Mouse (Mus musculus) kidney, postnatal 10 days (tissue): ENCODE measurements around the gene Prr36.

ENCODE experiments used
- DNase-seq: peaks from one replicate; pipeline ENCODE4 v3.0.0; 2021; ENCODE audit warnings: mixed read lengths

Gene Prr36

DNA sequence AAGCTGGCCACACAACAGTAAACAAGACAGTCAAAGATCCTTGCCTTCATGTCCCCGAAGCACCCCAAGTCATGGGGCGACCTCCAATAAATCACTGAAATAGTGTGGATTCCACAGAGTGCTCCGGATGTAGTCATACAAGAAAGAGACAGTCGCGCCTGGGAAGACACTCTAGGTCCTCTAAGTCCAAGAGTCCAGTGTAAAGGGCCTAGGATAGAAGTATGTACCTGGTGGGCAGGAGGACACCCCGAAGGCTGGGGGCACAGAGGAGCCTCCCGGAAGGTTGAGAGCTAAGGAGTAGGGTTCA is 23.7 kb downstream of the Prr36 start:
- no peak for DNase-seq

DNA sequence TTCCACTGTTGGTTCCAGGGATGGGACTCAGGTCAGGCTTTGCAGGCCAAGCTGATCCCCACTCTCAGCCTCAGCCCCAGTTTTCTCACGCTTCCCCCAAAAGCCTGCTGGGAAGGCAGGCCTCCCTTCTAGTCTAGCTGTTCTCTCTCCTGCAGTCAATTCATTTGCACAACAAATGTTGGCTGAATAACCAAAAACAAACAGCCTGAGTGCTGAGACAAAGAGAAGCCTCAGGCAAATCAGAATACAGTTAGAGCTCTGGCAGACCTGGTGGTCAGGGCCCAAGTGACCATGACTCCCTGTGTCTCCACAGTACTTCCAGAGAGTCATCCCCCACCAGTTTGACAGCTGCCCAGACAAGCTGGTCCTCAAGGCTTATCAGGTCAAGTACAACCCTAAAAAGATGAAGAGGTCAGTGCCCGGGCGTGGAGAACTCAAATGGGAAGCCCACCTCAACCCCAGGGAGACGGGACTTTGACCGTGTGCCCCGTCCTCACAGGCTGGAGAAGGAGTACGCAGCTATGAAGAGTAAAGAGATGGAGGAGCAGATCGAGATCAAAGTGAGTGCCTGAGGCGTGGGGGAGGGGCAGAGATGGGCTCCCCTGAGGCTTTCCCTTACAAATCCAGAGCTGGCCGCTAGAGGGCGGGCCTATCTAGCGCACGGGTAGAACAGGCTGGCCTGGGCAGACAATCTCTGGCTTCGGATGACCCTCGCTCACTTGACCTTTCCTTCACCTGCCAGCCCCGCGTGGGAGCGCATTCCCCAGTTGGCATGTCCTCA is 24.3 kb downstream of the Prr36 start:
- DNase-seq: peak; percentile 94

DNA sequence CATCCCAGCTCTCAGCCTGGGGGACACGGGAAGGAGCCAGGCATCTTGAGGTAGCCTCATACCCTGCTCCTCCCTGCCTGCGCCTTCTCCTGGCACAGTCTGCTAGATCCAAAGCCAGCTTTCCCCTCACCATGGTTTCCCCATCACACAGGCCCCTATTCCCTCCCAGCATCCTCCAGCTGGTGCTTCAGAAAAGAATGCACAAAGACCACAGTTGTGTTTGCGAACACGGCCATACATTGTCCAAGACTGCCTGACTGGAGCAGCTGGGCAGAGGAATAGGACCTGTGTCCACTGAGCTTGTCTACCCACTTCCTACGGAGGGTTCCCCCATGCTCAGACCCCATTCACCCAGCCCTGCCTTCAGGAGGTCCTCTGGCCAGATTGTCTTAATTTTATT is 25.0 kb downstream of the Prr36 start:
- DNase-seq: no peak

DNA sequence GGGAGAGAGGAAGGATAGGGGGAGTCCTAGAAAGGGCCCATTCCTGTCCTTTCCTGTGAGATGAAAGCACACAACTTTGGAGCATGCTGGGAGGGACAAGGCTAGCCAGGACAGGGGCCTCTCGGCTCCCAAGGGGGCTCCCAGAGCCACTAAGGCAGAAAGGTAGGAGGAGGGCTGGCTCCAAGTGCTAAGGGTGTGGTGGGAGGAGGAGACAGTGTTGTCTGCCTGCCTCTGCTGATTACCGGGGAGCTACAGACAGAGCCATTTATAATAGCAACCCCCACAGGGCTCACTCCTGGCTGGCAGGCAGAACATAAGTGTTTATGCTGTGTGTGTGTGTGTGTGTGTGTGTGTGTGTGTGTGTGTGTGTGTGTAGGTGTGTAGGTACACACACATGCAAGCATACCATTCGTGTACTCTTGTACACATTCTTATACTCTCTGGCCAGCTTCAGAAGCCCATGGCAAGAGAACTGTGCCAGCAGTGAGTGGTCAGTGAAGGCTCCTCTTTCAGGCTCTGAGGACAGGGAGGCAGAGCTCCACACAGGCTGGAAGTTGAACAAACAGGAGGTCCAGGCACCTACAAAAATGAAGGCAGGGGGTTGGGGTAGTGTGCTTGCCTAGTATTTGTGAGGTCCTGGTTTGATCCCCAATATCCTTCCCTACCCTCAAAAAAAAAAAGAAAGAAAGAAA is 28.1 kb downstream of the Prr36 start:
- DNase-seq: no peak

DNA sequence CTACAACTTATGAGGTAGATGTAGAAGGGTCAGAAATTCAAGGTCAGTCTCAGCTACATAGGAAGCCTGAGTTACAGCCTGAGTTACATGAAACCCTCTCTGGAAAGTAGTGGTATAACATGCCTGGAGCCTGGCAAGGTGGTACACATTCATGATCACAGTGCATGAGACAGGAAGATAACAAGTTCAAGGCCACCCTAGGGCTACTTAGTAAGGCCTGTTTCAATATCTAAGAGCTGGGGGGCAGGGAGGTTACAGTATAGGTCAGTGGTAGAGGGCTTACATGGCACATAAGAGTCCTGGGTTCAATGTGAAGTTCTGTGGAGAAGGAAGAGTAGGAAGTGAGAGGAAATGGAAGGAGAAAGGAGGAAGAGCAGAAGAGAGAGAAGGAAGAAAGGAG is 28.7 kb downstream of the Prr36 start:
- no peak for DNase-seq

DNA sequence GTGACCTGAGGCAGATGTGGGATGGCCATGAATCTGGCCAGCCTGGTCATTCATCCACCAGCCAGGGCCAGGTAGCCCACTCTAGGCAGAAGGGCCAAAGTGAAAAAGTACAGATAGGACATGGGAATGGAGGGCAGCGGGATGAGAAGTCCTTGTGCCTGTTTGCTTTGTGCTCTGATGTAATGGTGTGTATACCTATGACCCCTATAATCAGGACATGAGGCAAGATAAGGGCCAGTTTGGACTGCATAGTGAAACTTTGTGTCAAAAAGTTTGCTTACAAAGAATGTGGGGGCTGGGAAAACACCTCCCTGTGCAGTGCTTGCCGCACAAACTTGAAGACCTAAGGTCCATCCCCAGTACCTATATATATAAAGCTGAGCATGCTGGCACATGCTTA is 31.1 kb downstream of the Prr36 start:
- DNase-seq: no peak

DNA sequence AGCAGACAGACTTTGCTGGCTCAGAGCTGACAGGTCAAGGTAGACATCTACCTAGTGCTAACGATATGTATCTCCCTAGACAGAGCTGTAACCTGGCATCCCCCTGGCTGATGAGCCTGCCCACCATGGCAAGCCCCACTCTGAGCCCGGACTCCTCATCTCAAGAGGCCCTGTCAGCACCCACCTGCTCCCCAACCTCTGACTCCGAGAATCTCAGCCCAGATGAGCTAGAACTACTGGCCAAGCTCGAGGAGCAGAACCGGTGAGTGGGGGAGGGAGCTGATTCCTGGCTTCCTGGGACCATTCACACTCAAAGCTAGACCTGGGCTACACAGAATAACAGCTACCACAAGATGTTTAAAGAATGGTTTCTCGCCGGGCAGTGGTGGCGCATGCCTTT is 33.9 kb downstream of the Prr36 start:
- DNase-seq: no peak

DNA sequence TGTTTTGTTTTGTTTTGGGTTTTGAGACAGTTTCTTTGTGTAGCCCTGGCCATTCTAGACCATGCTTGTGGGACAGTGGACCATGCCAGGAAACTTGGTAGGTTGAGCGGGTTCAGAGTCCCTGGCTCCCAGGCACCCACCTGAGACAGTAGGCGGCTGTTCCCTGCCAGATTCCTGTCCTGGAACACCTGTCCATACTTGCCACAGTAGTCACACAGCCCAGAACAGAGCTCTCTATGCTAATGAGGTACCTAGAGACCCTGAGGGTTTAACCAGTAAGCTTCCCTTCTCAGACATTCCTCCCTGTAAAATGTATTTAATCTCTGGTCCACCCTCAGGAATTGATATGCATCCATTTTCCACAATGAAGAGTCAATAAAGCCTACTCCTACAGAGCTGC is 43.2 kb downstream of the Prr36 start:
- no peak for DNase-seq

DNA sequence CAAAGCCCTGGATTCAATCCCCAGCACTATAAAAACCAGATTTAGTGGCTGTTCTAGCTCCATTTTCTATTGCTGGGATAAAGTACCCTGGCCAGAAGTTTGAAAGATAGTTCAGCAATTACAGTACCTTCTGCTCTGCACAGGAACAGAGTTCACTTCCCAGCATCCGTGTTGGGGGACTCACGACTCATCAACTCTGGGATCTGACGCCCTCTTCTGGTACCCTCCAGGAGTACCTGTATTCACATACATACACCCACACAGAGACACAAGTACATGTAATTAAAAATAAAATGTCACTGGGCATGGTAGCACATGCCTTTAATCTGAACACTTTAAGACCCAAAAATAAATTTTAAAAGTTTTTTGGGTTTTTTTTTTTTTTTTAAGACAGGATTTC is 44.8 kb downstream of the Prr36 start:
- DNase-seq: no peak

DNA sequence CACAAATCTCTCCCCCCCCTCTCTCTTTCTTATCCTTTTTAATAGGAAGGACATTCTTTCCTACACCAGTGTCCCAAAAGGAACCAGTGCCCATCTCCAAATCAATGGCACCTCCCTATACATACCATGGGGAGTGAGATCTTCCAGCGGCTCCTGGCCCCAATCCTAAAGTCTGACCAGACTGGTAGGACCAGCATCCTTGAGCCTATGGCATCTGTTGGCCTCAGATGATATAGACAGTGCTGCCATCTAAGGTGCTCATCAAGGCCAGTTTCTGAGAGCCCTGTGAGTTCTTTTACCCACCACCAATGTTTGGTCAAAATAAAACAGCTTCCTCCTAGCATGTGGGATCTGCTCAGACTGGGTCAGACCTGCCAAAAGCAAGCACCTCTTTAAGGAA is 49.3 kb downstream of the Prr36 start:
- no peak for DNase-seq

DNA sequence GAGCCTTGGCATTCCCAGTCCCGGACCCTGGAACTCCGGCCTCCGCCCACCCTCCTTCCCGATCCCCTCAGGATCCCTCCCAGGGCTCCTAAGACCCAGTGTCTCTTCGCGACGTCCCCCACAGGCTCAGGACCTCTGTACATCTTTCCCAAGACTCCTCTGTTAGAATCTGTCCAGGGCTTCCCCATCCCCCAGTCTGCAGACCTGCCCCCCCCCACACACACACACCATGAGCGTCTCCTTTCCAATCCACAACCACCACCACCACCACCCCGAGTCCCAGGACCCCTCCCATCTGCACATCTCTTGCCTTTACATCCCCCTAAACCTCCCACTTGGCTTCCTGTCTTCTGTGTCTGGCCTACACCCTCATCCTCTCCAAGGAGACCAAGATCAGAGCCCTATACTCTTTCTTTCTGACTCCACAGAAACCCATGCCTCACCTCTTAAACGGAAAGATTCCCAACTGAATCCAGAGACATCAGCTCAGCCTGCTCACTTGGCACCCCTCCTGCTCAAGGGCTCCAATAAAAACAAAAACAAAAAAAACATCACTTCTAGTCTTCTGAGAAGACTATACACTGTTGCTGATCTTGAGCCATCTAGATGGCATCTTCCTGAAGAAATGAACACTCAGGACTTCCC is 50.3 kb downstream of the Prr36 start:
- DNase-seq: no peak

DNA sequence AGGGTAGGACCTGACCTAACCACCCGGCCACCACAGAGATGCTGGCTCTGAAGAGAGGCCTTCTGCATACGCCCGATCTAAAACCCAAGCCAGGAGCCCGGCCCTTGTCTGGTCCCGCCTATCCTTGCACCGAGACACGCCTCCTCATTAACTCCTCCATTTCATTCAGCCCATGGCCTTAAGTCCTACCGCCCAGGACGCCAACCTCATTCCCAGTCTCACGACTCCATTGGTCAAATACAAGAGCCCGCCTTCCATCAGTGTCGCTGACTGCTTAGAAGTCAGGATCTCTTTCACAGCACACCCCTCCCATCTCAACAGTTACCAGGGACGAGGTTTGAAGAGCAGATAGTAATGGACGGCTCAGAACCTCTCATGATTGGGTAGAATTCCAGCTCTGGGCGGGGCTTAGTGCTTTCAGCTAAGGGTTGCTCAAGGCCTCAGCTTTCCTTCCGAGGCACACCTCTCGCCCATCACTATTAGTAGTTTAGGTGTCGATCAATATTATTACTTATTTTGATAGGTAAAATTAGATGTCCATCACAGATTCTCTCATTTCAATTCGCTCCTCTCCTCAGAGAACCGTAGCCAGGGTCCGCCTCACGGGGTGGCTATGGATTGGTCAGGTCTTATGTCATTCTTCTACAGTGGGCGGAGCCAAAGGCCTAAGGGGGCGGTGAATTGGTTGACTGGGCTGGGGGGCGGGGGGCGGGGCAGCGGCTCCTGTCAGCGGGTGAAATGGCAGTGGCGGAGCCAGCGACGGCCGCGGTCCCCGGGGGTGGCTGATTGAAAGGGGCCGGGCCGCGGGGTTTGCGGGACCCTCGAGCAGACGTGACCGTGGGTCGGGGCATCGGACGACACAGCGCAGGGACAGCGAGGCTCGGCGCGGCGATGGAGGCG is 51.2 kb downstream of the Prr36 start, which contains the start of gene Evi5l:
Gene Evi5l (plus strand): TSS at position 716 of the 900 bp plus-strand sequence.
- peak; percentile 99 for DNase-seq

DNA sequence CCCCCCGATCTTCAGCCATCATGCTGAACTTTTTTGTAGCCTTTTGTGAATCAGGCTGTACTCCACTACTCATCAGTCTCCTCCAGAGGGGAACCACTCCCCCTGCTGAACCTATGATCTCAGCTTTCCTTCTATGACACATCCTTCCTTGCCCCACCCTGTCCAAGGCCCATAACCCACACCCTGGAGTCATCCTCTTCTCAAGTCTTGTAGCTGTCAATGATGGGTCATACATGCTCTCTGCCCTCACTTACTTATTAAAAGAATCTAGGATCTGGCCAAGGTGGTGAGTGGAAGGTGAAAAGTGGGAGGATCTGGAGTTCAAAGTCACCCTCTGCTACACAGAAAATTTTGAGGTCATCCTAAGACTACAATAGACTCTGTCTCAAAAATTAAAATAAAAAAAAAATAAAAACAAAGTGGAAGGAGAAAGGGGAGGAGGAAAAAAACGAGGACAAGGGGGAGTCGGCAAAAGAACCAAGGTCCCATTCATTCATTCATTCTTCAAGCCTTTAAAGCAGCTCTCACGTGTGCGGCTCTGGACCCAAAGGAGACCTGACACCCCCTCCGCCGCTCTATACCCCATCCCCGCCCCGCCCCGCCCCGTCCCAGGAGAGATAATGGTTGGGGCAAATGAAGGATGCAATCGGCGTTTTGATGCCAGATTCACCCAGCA is 51.9 kb downstream of the Prr36 start:
- DNase-seq: no peak

DNA sequence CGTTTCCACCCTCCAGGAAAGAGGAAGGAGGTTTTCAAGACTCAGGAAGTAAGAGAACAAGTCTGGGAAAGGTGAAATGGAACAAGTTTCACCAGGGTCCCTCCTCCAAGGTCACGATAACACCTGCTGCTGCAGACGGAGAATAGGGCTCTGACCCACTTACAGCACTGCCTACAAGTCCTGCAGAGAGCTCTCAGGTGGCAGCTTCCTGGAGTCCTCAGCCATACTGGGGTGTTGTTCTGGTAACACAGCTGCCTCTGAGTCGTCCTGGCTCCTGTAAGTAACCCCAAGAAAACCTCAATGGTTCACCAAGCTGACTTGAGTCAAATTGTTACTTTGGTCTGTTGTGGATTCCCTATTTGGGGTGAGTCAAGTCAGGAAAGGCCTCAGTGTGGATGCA is 54.5 kb downstream of the Prr36 start:
- no peak for DNase-seq
